Mouse (Mus musculus) adrenal gland, adult 2 months (tissue): ENCODE measurements at regions not wholly inside any gene's neighbourhood (a gene's known extent, or its start where the extent isn't known, plus 50 kb on each side); places are given as distances from the start of the nearest gene placed in this dataset.

Source experiments
- DNase-seq: peaks from one replicate; pipeline ENCODE4 v3.0.0; 2021

- DNase-seq: no peak
Observed at GRCm38 (mm10) chr9:41833408-41833807, 290.7 kb downstream of the Sorl1 start.

GRCm38 (mm10) chr9:41827356-41827755 lies 296.7 kb downstream of the Sorl1 start:
- no peak for DNase-seq

- DNase-seq: no peak
Observed at GRCm38 (mm10) chr9:41821401-41821800, 302.7 kb downstream of the Sorl1 start.

GRCm38 (mm10) chr9:41817740-41818461 lies 306.2 kb downstream of the Sorl1 start:
- DNase-seq: no peak

GRCm38 (mm10) chr9:41815921-41816320 lies 308.2 kb downstream of the Sorl1 start:
- DNase-seq: no peak

GRCm38 (mm10) chr9:41809291-41809690 lies 314.8 kb downstream of the Sorl1 start:
- no peak for DNase-seq

GRCm38 (mm10) chr9:41808791-41809190 lies 315.3 kb downstream of the Sorl1 start:
- DNase-seq: no peak

- no peak for DNase-seq
Observed at GRCm38 (mm10) chr9:41806289-41806621, 317.8 kb downstream of the Sorl1 start.

GRCm38 (mm10) chr9:41805491-41806288 lies 318.4 kb downstream of the Sorl1 start:
- DNase-seq: no peak

GRCm38 (mm10) chr9:41804711-41805331 lies 319.3 kb downstream of the Sorl1 start:
- no peak for DNase-seq

- no peak for DNase-seq
Observed at GRCm38 (mm10) chr9:41803680-41804460, 320.2 kb downstream of the Sorl1 start.

GRCm38 (mm10) chr9:41801376-41801775 lies 322.7 kb downstream of the Sorl1 start:
- DNase-seq: no peak

GRCm38 (mm10) chr9:41792830-41793213 lies 331.3 kb downstream of the Sorl1 start:
- DNase-seq: no peak

GRCm38 (mm10) chr9:41792173-41792829 lies 331.8 kb downstream of the Sorl1 start:
- DNase-seq: no peak

GRCm38 (mm10) chr9:41791501-41792172 lies 332.5 kb downstream of the Sorl1 start:
- DNase-seq: no peak

GRCm38 (mm10) chr9:41785131-41785530 lies 339.0 kb downstream of the Sorl1 start:
- no peak for DNase-seq

- no peak for DNase-seq
Observed at GRCm38 (mm10) chr9:41772281-41772902, 351.7 kb downstream of the Sorl1 start.

GRCm38 (mm10) chr9:41771276-41771675 lies 352.8 kb downstream of the Sorl1 start:
- DNase-seq: no peak

GRCm38 (mm10) chr9:41768316-41768715 lies 355.8 kb downstream of the Sorl1 start:
- no peak for DNase-seq

- peak; percentile 30 for DNase-seq
Observed at GRCm38 (mm10) chr9:41766533-41766920, 357.6 kb downstream of the Sorl1 start.
